16 mouse cellular contexts compared by ENCODE assay signal in genomic region chr5:136869451-136870114, GRCm38 (mm10). TPM values are rescaled to one million over a fixed set of nuclear protein-coding genes. Genes with fewer than 3 reads are reported as not detected.
DNase-seq lines count a peak whose midpoint lies in the region; ATAC-seq lines count a peak whose summit lies in the region.
"Had no signal": no experiment of that assay in that cellular context is flagged by ENCODE, and none has a peak within 500 bp of the region (broad histone marks: within the 10 kb centered on the region; RNA-seq: fewer than 3 reads in every experiment).

No protein-coding gene starts in this region.

- peak; percentile 78 for ATAC-seq in kidney, embryonic 15.5 days (replicated peaks; ENCODE audit: low FRiP score)
- peak; percentile 83 for ATAC-seq in embryonic facial prominence, embryonic 12.5 days (ENCODE audit: insufficient number of reproducible peaks, insufficient read depth, low FRiP score, low TSS enrichment)
- peak; percentile 75 for ATAC-seq in limb, embryonic 12.5 days (ENCODE audit: insufficient number of reproducible peaks, insufficient read depth, low FRiP score, low TSS enrichment, low read depth)
- ATAC-seq in frontal cortex, adult (ENCODE audit: low TSS enrichment): no peak
- ATAC-seq: forebrain, embryonic 16.5 days; midbrain, embryonic 15.5 days had no signal

- 0 out of 2 replicates have a peak overlapping the region, but pooled peaks have one; percentile 5 for H3K9ac ChIP-seq in kidney, embryonic 15.5 days
- H3K9ac ChIP-seq in embryonic facial prominence, embryonic 12.5 days: no peak overlapping the region
- no peak overlapping the region for H3K9ac ChIP-seq in limb, embryonic 12.5 days (replicated peaks)
- H3K9ac ChIP-seq: hindbrain, embryonic 14.5 days; lung, embryonic 15.5 days; midbrain, embryonic 15.5 days had no signal

- 46% methylated on average over 10 of the region's 10 CpGs for WGBS in kidney, embryonic 15.5 days
- 28% methylated on average over 10 of the region's 10 CpGs for WGBS in embryonic facial prominence, embryonic 12.5 days
- WGBS in limb, embryonic 12.5 days: 34% methylated on average over 10 of the region's 10 CpGs

- no peak overlapping the region for H3K4me3 ChIP-seq in kidney, embryonic 15.5 days (replicated peaks)
- no peak overlapping the region for H3K4me3 ChIP-seq in embryonic facial prominence, embryonic 12.5 days
- H3K4me3 ChIP-seq in limb, embryonic 12.5 days (replicated peaks): 0 out of 2 replicates have a peak overlapping the region, but pooled peaks have one; percentile 6
- H3K4me3 ChIP-seq: lung, embryonic 15.5 days; midbrain, embryonic 15.5 days had no signal

- no peaks in the 10 kb centered on the region for H3K9me3 ChIP-seq in kidney, embryonic 15.5 days (replicated peaks)
- no peaks in the 10 kb centered on the region for H3K9me3 ChIP-seq in embryonic facial prominence, embryonic 12.5 days
- no peaks in the 10 kb centered on the region for H3K9me3 ChIP-seq in limb, embryonic 12.5 days
- H3K9me3 ChIP-seq: G1E; lung, embryonic 15.5 days; midbrain, embryonic 15.5 days had no signal

- H3K4me1 ChIP-seq in kidney, embryonic 15.5 days: peaks cover 29% of the 10 kb centered on the region
- peaks cover 43% of the 10 kb centered on the region for H3K4me1 ChIP-seq in embryonic facial prominence, embryonic 12.5 days
- H3K4me1 ChIP-seq in limb, embryonic 12.5 days (replicated peaks): peaks cover 42% of the 10 kb centered on the region
- H3K4me1 ChIP-seq: midbrain, embryonic 15.5 days had no signal

- no peak for DNase-seq in kidney, adult 18-20 months
- DNase-seq in thymus, postnatal 0 days (ENCODE audit: low spot score): peak; percentile 63
- no peak for DNase-seq in spleen, postnatal 36 days (ENCODE audit: low spot score in 2 of 2)
- DNase-seq in heart, adult 11 months: no peak
- DNase-seq: adrenal gland, adult 2 months; cerebellum, adult 9-11 months; retina, postnatal 1 day had no signal

- H3K4me2 ChIP-seq in kidney, embryonic 15.5 days: peak overlapping the region; percentile 23
- H3K4me2 ChIP-seq in embryonic facial prominence, embryonic 12.5 days (replicated peaks): peak overlapping the region; percentile 14
- peak overlapping the region; percentile 37 for H3K4me2 ChIP-seq in limb, embryonic 12.5 days
- H3K4me2 ChIP-seq: hindbrain, embryonic 14.5 days; lung, embryonic 15.5 days; midbrain, embryonic 15.5 days had no signal

- no peaks in the 10 kb centered on the region for H3K36me3 ChIP-seq in kidney, embryonic 15.5 days
- H3K36me3 ChIP-seq in embryonic facial prominence, embryonic 12.5 days: peaks cover 18% of the 10 kb centered on the region; the same call in 1 of the 2 replicates
- H3K36me3 ChIP-seq in limb, embryonic 12.5 days: peaks cover 22% of the 10 kb centered on the region
- H3K36me3 ChIP-seq: G1E; lung, embryonic 15.5 days; midbrain, embryonic 15.5 days had no signal

- H3K27ac ChIP-seq in kidney, embryonic 15.5 days: peak overlapping the region; percentile 87
- H3K27ac ChIP-seq in embryonic facial prominence, embryonic 12.5 days: peak overlapping the region; percentile 86
- H3K27ac ChIP-seq in limb, embryonic 12.5 days: peak overlapping the region; percentile 90
- H3K27ac ChIP-seq: hindbrain, embryonic 14.5 days; lung, embryonic 15.5 days; midbrain, embryonic 15.5 days had no signal

- H3K27me3 ChIP-seq in kidney, embryonic 15.5 days: no peaks in the 10 kb centered on the region
- H3K27me3 ChIP-seq in embryonic facial prominence, embryonic 12.5 days: no peaks in the 10 kb centered on the region
- H3K27me3 ChIP-seq in limb, embryonic 12.5 days: no peaks in the 10 kb centered on the region
- H3K27me3 ChIP-seq: lung, embryonic 15.5 days; midbrain, embryonic 15.5 days had no signal

RNA-seq across cellular contexts. Expression of gene Col26a1, which starts 13.4 kb away (rescaled TPM):
- 51.1 and 62.5 TPM in 2 replicates for polyA plus RNA-seq in kidney, embryonic 15.5 days (2015; fragmentation: Nextera tagmentation; extraction: Ambion mirVana)
- 239 and 242 TPM in 2 replicates for polyA plus RNA-seq in embryonic facial prominence, embryonic 12.5 days (2016; fragmentation: Nextera tagmentation; extraction: Ambion mirVana)
- 145 and 155 TPM in 2 replicates for polyA plus RNA-seq in limb, embryonic 12.5 days (2016; fragmentation: Nextera tagmentation; extraction: Ambion mirVana)
- 0.95 and 1.1 TPM in 2 replicates for polyA plus RNA-seq in thymus, postnatal 0 days (2015; fragmentation: Nextera tagmentation; extraction: Ambion mirVana)
- polyA plus RNA-seq: G1E had no signal

RNA-seq across cellular contexts. Expression of gene Ift22, which starts 38.4 kb away (rescaled TPM):
- 74.0 and 78.8 TPM in 2 replicates for polyA plus RNA-seq in kidney, embryonic 15.5 days (2015; fragmentation: Nextera tagmentation; extraction: Ambion mirVana)
- polyA plus RNA-seq in embryonic facial prominence, embryonic 12.5 days (2016; fragmentation: Nextera tagmentation; extraction: Ambion mirVana): 67.9 and 70.2 TPM in 2 replicates
- polyA plus RNA-seq in limb, embryonic 12.5 days (2016; fragmentation: Nextera tagmentation; extraction: Ambion mirVana): 65.7 and 69.8 TPM in 2 replicates
- 36.7 and 40.5 TPM in 2 replicates for polyA plus RNA-seq in thymus, postnatal 0 days (2015; fragmentation: Nextera tagmentation; extraction: Ambion mirVana)

Comparison
In these comparisons a context has a peak if more than half of its experiments do, and no peak if none do; other contexts are left out.
1. RNA of gene Col26a1, which starts 13.4 kb away (polyA plus RNA-seq): 239 to 242 TPM in embryonic facial prominence, embryonic 12.5 days, 145 to 155 TPM in limb, embryonic 12.5 days and 51.1 to 62.5 TPM in kidney, embryonic 15.5 days; 0.95 to 1.1 TPM in thymus, postnatal 0 days; every median in the first group is over 10 times any median in the second.
2. Peak in every context shown above with its lines, with median percentiles within 50 percentile points of each other: H3K27ac ChIP-seq and H3K4me2 ChIP-seq.